Comparison of ENCODE assay signal across 8 mouse cellular contexts in the genomic region with DNA sequence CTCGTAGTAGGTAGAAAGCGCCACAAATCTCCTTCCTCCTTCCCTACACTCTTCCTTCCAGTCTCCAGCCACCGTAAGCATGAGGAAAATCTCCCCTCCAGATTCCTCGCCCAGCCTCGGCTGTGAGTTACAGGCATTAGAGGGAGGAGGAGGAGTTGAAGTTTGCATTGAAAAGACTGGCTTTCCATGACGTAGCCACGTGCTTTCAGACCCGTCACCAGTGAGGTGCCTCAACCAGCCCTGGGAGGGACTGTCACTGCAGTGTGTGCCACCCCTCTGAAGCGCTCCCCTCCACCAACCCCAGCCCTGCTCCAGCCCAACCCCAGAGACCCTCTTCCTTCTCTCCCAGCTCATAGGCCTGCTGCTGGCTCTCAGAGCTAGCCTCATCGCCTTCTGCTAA. TPM values are rescaled to one million over a fixed set of nuclear protein-coding genes. Genes with fewer than 3 reads are reported as not detected.
DNase-seq lines count a peak whose midpoint lies in the region; ATAC-seq lines count a peak whose summit lies in the region.

No protein-coding gene starts in this region.

- peak overlapping the region; percentile 65 for H3K9ac ChIP-seq in heart, embryonic 16.5 days (ENCODE audit: low read length)
- H3K9ac ChIP-seq in neural tube, embryonic 14.5 days (replicated peaks; ENCODE audit: low read depth, low read length) = peak overlapping the region; percentile 35

- no peaks in the 10 kb centered on the region for H3K36me3 ChIP-seq in heart, embryonic 16.5 days (ENCODE audit: control insufficient read depth, insufficient read depth)
- H3K36me3 ChIP-seq in neural tube, embryonic 14.5 days (ENCODE audit: control insufficient read depth, insufficient read depth, low read length) = no peaks in the 10 kb centered on the region

- no peak overlapping the region for H3K27ac ChIP-seq in heart, embryonic 16.5 days (ENCODE audit: low read length)
- H3K27ac ChIP-seq in neural tube, embryonic 14.5 days (ENCODE audit: low read depth, low read length) = peak overlapping the region; percentile 23; the same call in 1 of the 2 replicates

- WGBS in heart, embryonic 16.5 days = 5% methylated on average over 10 of the region's 10 CpGs
- 1% methylated on average over 10 of the region's 10 CpGs for WGBS in neural tube, embryonic 14.5 days

- peak; percentile 14 to 23 for DNase-seq in heart, adult 18-20 months
- no peak for DNase-seq in heart, adult 11 months
- peak; percentile 87 for DNase-seq in embryo, embryonic 10 days (ENCODE audit: low spot score)
- peak; percentile 66 to 84 for DNase-seq in left cerebral cortex, adult 8-10 months (ENCODE audit: low spot score in 2 of 2)
- DNase-seq in B cell, adult 2 months = no peak
- no peak for DNase-seq in T-cell, adult 2 months (ENCODE audit: low spot score)

- peaks cover 8% of the 10 kb centered on the region for H3K4me1 ChIP-seq in heart, embryonic 16.5 days (ENCODE audit: control insufficient read depth, insufficient read depth, low read length)
- peaks cover 6% of the 10 kb centered on the region; the same call in 1 of the 2 replicates for H3K4me1 ChIP-seq in neural tube, embryonic 14.5 days (ENCODE audit: control insufficient read depth, insufficient read depth, low read length)

- peak overlapping the region; percentile 58 for H3K4me3 ChIP-seq in heart, embryonic 16.5 days (ENCODE audit: low read length)
- peak overlapping the region; percentile 57 for H3K4me3 ChIP-seq in neural tube, embryonic 14.5 days (ENCODE audit: low read depth, low read length)

- H3K9me3 ChIP-seq in heart, embryonic 16.5 days (replicated peaks; ENCODE audit: control insufficient read depth, low read length) = no peaks in the 10 kb centered on the region
- H3K9me3 ChIP-seq in neural tube, embryonic 14.5 days (ENCODE audit: control insufficient read depth, low read length) = no peaks in the 10 kb centered on the region

- peak overlapping the region; percentile 84 for H3K4me2 ChIP-seq in heart, embryonic 16.5 days (ENCODE audit: low read depth, low read length)
- peak overlapping the region; percentile 68 for H3K4me2 ChIP-seq in neural tube, embryonic 14.5 days (ENCODE audit: low read depth, low read length)

- peak; percentile 62; the same call in 1 of the 2 replicates for ATAC-seq in heart, embryonic 16.5 days (replicated peaks; ENCODE audit: extremely low read depth, insufficient read depth, low FRiP score)
- peak; percentile 95 for ATAC-seq in neural tube, embryonic 14.5 days (ENCODE audit: low read depth)

- peaks cover 3% of the 10 kb centered on the region; the same call in 1 of the 2 replicates for H3K27me3 ChIP-seq in heart, embryonic 16.5 days (ENCODE audit: control insufficient read depth, insufficient read depth, low read length)
- H3K27me3 ChIP-seq in neural tube, embryonic 14.5 days (ENCODE audit: control insufficient read depth, insufficient read depth, low read length) = no peaks in the 10 kb centered on the region

RNA-seq across cellular contexts. Expression of gene Fgf14, which starts 0.5 kb away (rescaled TPM):
- 1 to 10 TPM; 1.7 to 2.0 TPM for total RNA-seq in heart, adult 18-20 months (2021)
- polyA plus RNA-seq in heart, embryonic 16.5 days (2015; fragmentation: Nextera tagmentation; extraction: Ambion mirVana) = 4.1 and 6.8 TPM in 2 replicates
- total RNA-seq in left cerebral cortex, adult 8-10 months (2022) = 10 to 100 TPM; 50.4 to 64.3 (median 57.0) TPM
- 36.3 and 38.1 TPM in 2 replicates for polyA plus RNA-seq in neural tube, embryonic 14.5 days (2014; fragmentation: Nextera tagmentation; extraction: Ambion mirVana)

Comparison
In these comparisons a context has a peak if more than half of its experiments do, and no peak if none do; other contexts are left out.
1. DNase-seq: peak in heart, adult 18-20 months (2 of 2), embryo, embryonic 10 days (single experiment) and left cerebral cortex, adult 8-10 months (2 of 2); none in heart, adult 11 months (single experiment), B cell, adult 2 months (0 of 2) and T-cell, adult 2 months (single experiment).
2. RNA of gene Fgf14, which starts 0.5 kb away (total RNA-seq): 50.4 to 64.3 TPM in left cerebral cortex, adult 8-10 months; 1.7 to 2.0 TPM in heart, adult 18-20 months; every median in the first group is over 10 times any median in the second.